Mouse (Mus musculus): Measurements from ENCODE around the gene Macc1. TPM values are rescaled to one million over a fixed set of nuclear protein-coding genes. Genes with fewer than 3 reads are reported as not detected.

The Macc1 gene
- total RNA-seq, 2 experiments from 2014 or later = not detected

GRCm38 (mm10) chr12:119386650-119387049 is 72.6 kb downstream of the Macc1 start:
- DNase-seq (ENCODE audit: low spot score in 2 of 2) = no peak

GRCm38 (mm10) chr12:119387925-119388324 is 73.9 kb downstream of the Macc1 start:
- no peak for DNase-seq (ENCODE audit: low spot score in 2 of 2)

GRCm38 (mm10) chr12:119390192-119390684 is 76.2 kb downstream of the Macc1 start:
- no peak for DNase-seq (ENCODE audit: low spot score in 2 of 2)

- no peak for DNase-seq (ENCODE audit: low spot score in 2 of 2)
Measured at GRCm38 (mm10) chr12:119398046-119398659, 84.1 kb downstream of the Macc1 start.

- no peak for DNase-seq (ENCODE audit: low spot score in 2 of 2)
Measured at GRCm38 (mm10) chr12:119402273-119402672, 88.2 kb downstream of the Macc1 start.

GRCm38 (mm10) chr12:119402796-119403195 is 88.7 kb downstream of the Macc1 start:
- DNase-seq (ENCODE audit: low spot score in 2 of 2) = no peak

GRCm38 (mm10) chr12:119404810-119405209 is 90.7 kb downstream of the Macc1 start:
- DNase-seq (ENCODE audit: low spot score in 2 of 2) = no peak

- DNase-seq (ENCODE audit: low spot score in 2 of 2) = no peak
Measured at GRCm38 (mm10) chr12:119410522-119410921, 96.5 kb downstream of the Macc1 start.

GRCm38 (mm10) chr12:119410956-119411355 is 96.9 kb downstream of the Macc1 start:
- no peak for DNase-seq (ENCODE audit: low spot score in 2 of 2)

GRCm38 (mm10) chr12:119411982-119412381 is 97.9 kb downstream of the Macc1 start:
- no peak for DNase-seq (ENCODE audit: low spot score in 2 of 2)

GRCm38 (mm10) chr12:119415900-119416299 is 101.8 kb downstream of the Macc1 start:
- no peak for DNase-seq (ENCODE audit: low spot score in 2 of 2)

GRCm38 (mm10) chr12:119425749-119426148 is 111.7 kb downstream of the Macc1 start:
- no peak for DNase-seq (ENCODE audit: low spot score in 2 of 2)

GRCm38 (mm10) chr12:119426182-119426886 is 112.3 kb downstream of the Macc1 start:
- no peak for DNase-seq (ENCODE audit: low spot score in 2 of 2)

GRCm38 (mm10) chr12:119426887-119427204 is 112.8 kb downstream of the Macc1 start:
- peak; percentile 39 to 50 for DNase-seq (ENCODE audit: low spot score in 2 of 2)

GRCm38 (mm10) chr12:119440720-119441119 is 126.7 kb downstream of the Macc1 start:
- DNase-seq (ENCODE audit: low spot score in 2 of 2) = no peak

GRCm38 (mm10) chr12:119450116-119450515 is 136.0 kb downstream of the Macc1 start:
- DNase-seq (ENCODE audit: low spot score in 2 of 2) = no peak

- DNase-seq (ENCODE audit: low spot score in 2 of 2) = no peak
Measured at GRCm38 (mm10) chr12:119451232-119451631, 137.2 kb downstream of the Macc1 start.

- no peak for DNase-seq (ENCODE audit: low spot score in 2 of 2)
Measured at GRCm38 (mm10) chr12:119454076-119454475, 140.0 kb downstream of the Macc1 start.

GRCm38 (mm10) chr12:119464040-119464939 is 150.2 kb downstream of the Macc1 start:
- DNase-seq (ENCODE audit: low spot score in 2 of 2) = no peak

GRCm38 (mm10) chr12:119464940-119465245 is 150.8 kb downstream of the Macc1 start:
- DNase-seq (ENCODE audit: low spot score in 2 of 2) = no peak

- no peak for DNase-seq (ENCODE audit: low spot score in 2 of 2)
Measured at GRCm38 (mm10) chr12:119467656-119468055, 153.6 kb downstream of the Macc1 start.

GRCm38 (mm10) chr12:119470260-119470659 is 156.2 kb downstream of the Macc1 start:
- DNase-seq (ENCODE audit: low spot score in 2 of 2) = no peak

Data from layer of hippocampus, postnatal 10 days (tissue).